Mouse (Mus musculus): ENCODE results near the gene Cntn5. TPM values are rescaled to one million over a fixed set of nuclear protein-coding genes. Genes with fewer than 3 reads are reported as not detected.
A peak's percentile ranks its signal among the peaks of the same experiment; 100 is the strongest.

The Cntn5 gene
- total RNA-seq, 2 experiments from 2014 or later = not detected

GRCm38 (mm10) chr9:9960610-9961172 lies 943.9 kb downstream of the Cntn5 start:
- DNase-seq (ENCODE audit: low spot score in 2 of 2) = no peak

GRCm38 (mm10) chr9:9949346-9949745 lies 955.2 kb downstream of the Cntn5 start:
- DNase-seq (ENCODE audit: low spot score in 2 of 2) = no peak

- DNase-seq (ENCODE audit: low spot score in 2 of 2) = no peak
Observed at GRCm38 (mm10) chr9:9944872-9945271, 959.7 kb downstream of the Cntn5 start.

GRCm38 (mm10) chr9:9937444-9938436 lies 966.8 kb downstream of the Cntn5 start:
- DNase-seq (ENCODE audit: low spot score in 2 of 2) = no peak

- DNase-seq (ENCODE audit: low spot score in 2 of 2) = no peak
Observed at GRCm38 (mm10) chr9:9920580-9920979, 984.0 kb downstream of the Cntn5 start.

DNA sequence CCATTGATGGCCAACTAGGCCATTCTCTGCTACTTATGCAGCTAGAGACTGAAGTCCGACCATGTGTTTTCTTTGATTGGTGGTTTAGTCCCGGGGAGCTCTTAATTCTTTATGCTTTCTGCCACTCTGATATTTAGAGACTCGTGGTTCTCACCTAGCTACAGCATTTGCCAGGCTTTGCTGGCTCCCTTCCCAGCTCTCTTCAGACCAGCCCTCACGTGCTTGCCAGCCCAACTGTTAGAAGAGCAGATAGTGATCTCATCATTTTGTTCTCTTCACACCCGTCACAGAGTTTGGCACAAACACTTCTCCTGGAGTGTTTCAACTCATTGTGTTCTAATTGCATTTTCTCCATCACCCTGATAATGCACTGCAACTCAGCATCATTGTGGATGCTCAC lies 1005.5 kb downstream of the Cntn5 start:
- no peak for DNase-seq (ENCODE audit: low spot score in 2 of 2)

- peak in 1 of 2 experiments; percentile 15 for DNase-seq (ENCODE audit: low spot score in 2 of 2)
Observed at GRCm38 (mm10) chr9:9886210-9886609, 1018.4 kb downstream of the Cntn5 start.

- peak in 1 of 2 experiments; percentile 23 for DNase-seq (ENCODE audit: low spot score in 2 of 2)
Observed at GRCm38 (mm10) chr9:9882779-9883383, 1021.7 kb downstream of the Cntn5 start.

DNA sequence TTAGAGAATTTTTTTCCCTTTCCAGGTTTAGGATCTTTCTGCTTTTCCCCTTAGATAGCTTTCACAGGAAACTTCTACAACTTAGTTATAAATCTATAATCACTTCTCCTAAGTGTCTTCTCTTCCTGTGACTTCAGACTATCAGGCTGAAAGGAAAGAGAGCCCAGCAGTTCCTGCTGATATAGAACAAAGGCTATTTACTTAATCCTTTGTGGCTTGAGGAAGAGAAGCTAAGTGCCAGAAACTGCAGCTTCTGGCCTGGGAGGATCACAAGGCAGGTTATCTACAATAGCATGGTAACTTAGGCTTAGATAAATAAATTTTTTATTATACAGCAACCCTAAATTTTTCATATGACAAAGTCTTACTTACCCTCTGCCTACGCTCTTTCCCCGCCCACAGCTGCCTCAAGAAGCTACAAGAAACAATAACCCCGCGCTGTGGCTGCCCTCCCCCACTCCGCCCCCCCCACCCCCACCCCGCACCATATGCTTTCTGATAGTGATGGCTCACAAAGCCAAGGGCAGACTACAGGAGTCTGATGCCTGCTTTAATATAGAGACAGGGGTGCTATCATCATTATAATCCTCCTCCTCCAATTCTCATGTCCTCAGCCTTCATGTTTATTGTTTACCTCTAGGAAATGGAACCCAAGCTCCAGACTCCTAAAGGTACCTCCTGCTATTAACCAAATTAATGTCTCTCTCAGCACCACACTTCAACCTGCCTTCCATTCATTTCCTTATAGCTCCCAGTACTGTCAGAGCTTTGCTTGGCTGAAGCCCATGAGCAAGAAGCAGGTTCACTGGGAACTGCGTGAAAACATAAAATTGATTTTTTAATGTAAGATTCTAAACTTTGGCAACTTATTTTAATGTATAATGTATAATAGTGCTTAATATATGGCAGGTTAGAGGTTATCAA lies 1032.2 kb downstream of the Cntn5 start:
- no peak for DNase-seq (ENCODE audit: low spot score in 2 of 2)

DNA sequence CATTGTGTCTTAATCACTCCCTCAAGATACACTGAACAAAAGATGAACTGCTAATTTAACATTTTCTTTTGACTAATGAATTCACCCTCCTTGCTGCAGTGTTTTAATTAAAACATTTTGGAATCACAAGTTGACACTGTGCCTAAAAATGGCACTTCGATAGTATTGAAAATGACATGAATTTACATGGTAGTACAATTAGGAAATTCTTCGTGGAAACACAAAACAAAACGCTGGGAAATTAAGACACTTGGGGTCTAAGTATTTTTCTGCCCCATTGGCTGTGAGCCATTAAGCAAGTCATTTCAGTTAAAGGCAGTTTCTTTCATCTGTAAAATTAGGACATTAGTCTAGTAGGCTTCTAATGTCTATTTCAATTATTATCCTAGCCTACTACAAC lies 1043.9 kb downstream of the Cntn5 start:
- no peak for DNase-seq (ENCODE audit: low spot score in 2 of 2)

DNA sequence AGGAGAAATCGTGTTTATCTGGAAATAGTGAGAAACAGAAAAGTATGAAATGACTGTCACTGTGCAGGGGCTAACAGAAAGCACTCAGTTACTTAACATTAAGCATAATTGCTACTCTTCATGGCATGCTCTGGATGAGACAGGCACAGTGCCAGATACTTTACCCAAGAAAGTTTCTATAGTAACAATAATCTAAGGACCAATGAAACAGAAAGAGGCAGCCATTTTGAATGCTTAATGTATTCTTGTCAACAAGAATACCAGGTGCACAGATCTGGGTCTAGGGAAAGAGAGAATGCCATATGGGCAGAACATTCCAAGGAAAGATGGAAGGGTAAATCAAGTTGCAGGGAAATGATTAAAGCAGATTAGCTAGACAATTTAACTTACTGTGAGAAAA lies 1045.3 kb downstream of the Cntn5 start:
- no peak for DNase-seq (ENCODE audit: low spot score in 2 of 2)

GRCm38 (mm10) chr9:9854791-9855190 lies 1049.8 kb downstream of the Cntn5 start:
- no peak for DNase-seq (ENCODE audit: low spot score in 2 of 2)

- DNase-seq (ENCODE audit: low spot score in 2 of 2) = no peak
Observed at GRCm38 (mm10) chr9:9830231-9830630, 1074.3 kb downstream of the Cntn5 start.

DNA sequence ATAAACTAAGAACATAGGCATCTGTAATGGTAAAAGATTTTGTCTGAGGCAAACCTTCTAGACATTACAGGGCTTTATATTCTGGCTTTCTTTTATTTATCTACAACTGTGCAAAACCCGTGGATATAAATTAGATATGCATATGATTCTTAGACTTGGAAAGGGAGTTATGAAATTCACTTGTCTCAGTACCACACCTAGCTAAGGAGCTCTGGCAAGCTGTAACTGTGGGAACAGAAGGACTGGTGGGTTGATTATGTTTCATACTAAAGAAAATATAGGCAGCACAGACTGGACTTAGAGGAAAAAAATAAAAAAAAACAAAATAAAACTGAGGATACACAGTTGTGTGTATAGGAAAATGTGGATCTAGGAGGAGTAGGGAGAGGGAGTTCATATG lies 1084.6 kb downstream of the Cntn5 start:
- DNase-seq (ENCODE audit: low spot score in 2 of 2) = no peak

DNA sequence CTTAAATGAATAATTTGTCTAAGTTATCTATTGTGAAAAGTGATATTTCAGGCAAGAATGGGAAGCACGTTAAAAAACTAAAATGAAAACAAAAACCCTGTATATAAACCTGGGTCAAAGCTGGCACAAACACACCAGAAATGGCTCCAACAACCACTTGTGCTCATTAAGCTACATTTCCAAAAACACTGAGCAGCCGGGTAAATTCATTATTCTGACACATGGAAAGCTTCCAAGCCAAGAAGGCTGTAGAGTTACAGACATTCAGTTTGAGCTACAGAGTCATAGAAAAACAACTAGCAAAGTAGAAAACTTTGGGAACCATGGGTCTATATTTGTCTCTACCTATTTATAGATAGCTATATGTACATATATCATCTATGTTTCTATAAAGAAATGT lies 1087.1 kb downstream of the Cntn5 start:
- DNase-seq (ENCODE audit: low spot score in 2 of 2) = no peak

- DNase-seq (ENCODE audit: low spot score in 2 of 2) = no peak
Observed at GRCm38 (mm10) chr9:9799546-9799945, 1105.0 kb downstream of the Cntn5 start.

- no peak for DNase-seq (ENCODE audit: low spot score in 2 of 2)
Observed at GRCm38 (mm10) chr9:9783680-9784079, 1120.9 kb downstream of the Cntn5 start.

- DNase-seq (ENCODE audit: low spot score in 2 of 2) = no peak
Observed at GRCm38 (mm10) chr9:9781157-9781884, 1123.3 kb downstream of the Cntn5 start.

DNA sequence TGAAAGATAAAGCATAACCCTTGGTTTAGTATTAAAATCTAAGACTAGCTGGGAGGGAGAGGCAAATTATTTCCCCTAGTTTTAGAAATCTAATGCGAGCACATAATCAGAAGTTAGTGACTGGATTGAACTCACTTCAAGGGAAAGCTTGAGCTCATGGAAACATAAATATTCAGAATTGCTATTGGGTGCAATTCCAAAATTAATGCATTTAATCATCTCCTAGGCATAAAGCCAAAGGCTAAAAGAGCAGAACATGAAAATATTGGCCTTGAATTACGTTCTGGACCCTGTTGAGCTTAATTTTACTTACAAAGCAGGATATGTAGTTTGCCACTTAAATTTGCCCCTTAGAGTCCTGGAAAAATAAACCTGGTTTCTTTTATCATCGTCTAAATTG lies 1124.9 kb downstream of the Cntn5 start:
- no peak for DNase-seq (ENCODE audit: low spot score in 2 of 2)

- no peak for DNase-seq (ENCODE audit: low spot score in 2 of 2)
Observed at GRCm38 (mm10) chr9:9770777-9771176, 1133.8 kb downstream of the Cntn5 start.

All from adrenal gland, adult 18-20 months (tissue).